Mouse (Mus musculus): Measurements from ENCODE around the gene Emc3.

Gene Emc3

DNA sequence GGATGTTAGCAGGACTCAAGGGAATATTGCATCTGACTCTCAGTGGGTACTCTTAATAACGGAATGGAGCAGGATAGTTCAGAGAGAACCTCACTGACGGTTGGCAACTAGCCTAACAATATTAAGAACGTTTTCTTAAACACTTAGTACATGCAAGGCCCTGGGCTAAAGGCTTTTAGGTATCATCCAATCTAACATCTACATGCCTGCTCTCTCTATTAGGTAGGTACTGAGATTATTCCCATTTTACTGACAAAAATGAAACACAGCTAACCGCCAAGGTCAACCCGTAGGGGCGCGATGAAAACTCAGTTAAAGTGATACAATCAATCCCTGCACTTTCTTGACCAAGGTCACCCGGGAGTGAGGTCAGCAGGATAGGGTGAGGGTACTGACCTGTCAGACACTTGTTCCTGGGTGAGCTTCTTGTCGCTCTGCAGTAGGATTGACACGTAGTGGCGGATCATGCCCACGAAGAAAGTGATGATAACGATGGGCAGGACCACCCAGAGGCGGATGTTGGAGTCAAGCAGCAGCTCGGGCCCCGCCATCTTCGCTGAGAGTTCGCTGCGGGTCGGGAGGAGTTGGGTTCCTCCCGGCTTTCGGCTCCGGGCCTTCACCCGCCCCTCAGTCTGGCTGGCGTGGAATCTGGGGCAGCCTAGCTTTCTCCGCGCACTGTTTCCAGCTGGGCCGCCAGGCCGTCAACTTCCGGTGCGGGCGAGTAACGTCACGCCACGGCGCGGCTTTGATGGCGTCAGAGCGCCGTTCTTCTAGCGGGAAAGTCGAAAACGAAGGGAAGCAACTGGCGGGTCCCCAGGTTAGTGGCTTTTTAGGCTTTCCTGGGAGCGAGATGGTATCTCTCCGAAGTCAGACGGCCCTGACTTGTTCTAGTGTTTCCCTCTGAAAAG is at the start of gene Emc3, which contains the start of gene Fancd2:
TSS of gene Emc3 (minus strand) at position 721 of the 908 bp plus-strand sequence.
TSS of gene Fancd2 (plus strand) at position 751 of the 908 bp plus-strand sequence.
- peak; percentile 93 for DNase-seq

DNA sequence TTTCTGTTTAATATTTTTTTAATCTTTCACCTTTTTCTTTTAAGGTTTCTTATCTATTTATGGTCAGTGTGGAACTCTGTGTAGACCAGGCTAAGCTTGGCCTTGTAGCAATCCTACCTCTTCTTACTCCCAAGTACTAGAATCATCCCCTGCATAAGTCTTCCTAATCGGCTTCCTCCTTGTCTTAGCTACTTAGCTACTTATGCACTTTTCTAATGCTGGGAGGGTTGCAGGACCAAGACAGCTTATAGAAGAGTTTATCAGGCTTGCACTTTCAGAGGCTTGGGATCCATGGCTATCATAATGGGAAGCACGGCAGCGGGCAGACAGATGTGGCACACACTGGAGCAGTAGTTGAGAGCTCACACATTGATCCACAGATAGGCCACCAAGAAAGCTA is 47.9 kb upstream of the Emc3 start:
- DNase-seq = no peak

DNA sequence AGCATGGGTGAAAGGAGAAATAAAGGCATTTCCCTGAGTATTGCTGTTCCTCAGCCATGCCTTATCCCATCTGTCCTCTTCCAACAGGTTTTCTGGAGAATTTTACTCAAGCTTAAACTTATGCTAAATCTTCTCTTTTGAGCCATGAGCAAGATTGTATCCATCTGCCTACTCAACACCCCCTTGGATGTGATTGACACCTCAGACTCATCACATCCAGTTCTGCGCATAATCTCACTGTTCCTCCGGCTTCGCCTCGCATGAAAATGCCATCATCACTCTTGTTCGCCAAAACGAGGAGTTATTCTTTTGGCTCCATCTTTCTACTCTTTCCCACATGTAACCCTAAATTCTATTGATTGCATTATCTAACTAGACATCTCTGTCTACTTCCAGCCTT is 44.6 kb upstream of the Emc3 start:
- no peak for DNase-seq

DNA sequence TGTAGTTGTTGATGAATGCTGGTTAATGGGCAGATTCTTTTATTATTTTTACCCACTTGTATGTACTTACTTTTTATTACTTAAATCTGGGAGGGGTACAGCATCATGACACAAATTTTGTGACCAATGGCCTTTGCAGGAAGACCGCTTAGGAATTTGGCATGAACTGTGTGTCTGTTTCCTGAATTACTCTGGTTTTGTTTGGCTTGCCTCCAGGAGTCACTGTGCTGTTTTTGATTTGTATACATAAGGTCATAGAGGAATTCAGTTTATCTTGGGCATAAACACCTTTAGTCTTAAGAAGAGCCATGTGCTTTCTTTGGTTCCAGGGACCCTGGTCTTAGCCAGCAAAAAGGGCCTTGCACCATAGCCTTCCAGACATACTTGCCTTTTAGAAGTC is 33.1 kb upstream of the Emc3 start:
- DNase-seq = no peak

DNA sequence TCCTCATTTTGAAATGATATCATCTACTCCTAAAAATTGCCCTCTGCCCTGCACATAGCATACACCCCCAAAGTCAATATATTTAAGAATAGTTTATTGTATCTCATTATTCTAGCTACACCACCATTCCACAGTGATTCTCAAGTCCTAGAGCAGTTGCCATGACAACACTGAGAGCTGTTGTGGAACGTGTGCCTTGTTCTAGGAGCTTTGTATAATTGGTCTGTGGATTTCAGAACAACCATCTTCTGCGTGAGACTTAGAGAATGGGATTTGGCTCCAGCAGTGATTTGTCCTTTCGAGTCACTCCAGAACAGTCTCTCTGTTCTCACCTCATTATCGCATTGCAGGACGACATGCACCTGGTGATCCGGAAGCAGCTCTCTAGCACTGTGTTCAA is 28.3 kb upstream of the Emc3 start:
- no peak for DNase-seq

DNA sequence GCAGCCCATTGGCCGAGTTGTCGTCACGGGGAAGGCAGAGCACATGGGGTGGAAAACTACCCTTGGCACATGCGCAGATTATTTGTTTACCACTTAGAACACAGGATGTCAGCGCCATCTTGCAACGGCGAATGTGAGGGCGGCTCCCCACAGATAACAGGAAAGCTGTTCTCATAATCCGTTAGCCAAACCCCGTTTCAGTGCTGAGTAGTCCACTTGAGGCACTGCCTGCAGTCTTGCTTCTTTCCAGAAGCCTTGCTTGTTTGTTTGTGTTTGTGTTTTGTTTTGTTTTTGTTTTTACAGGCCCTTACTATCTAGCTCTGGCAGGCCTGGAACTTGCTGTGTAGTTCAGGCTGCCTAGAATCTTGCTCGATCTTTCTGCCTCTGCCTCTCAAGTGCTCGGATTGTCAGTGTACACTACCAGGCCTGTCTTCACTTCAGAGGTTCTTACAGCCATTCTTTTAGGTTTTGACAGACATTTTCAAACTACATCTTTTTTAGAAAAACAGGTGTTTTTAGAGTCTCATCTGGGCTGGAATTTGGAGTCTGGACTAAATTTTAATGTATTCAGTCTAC is 12.5 kb upstream of the Emc3 start:
- no peak for DNase-seq

DNA sequence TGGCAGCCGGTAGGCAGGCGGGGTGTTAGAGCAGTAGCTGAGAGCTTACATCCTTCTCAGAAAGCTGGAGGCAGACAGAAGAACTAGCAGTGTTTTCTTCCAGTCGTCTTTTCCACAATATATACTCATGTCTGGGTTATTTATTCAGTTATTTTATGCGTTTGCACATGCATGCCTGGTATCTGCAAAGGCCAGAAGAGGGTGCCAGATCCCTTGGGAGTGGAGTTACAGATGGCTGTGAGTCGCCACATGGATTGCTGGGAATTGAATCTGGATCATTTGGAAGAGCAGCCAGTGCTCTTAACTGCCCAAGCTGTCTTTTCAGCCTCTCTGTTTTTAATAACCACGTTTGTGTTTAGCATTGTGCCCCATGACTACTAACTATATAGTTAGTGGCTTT is 10.2 kb upstream of the Emc3 start:
- no peak for DNase-seq

DNA sequence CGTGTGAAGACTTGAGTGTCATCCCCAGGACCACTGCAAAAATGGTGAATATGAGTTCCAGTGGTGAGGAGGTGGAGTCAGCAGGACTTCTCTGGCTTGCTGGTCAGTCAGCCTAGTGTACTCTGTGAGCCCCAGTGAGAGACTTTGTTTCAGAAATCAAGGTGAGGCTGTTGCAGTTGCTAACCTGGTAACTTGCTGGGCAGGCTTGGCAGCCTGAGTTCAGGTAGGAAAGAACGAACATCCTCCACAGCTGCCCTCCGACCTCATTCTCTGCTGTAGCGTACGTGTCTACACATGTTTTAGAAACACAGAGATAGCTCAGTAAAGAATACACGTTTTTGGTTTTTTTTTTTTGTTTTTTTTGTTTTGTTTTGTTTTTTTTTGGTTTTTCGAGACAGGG is 3.4 kb upstream of the Emc3 start:
- DNase-seq = no peak

DNA sequence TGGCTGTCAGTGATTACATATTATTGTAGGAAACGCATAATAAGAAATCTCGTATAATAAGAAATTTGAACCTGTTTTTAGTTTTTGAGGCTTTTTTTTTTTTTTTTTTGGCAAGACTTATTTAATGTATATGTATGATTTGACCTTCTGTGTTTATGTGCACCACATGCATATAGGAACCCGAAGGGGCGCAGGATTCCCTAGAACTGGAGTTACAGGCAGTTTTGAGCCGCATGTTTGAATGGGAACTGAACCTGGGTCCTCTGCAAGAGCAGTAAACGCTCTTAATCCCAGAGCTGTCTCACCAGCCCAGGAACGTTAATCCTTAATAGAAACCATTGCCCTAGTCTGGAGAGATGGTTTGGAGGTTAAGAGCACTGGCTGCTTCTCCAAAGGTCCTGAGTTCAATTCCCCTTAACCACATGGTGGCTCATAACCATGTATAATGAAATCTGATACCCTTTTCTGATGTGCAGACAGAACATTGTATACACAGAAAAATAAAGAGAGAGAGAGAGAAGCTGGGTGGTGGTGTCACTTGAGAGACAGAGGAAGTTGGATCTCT is 470 bp upstream of the Emc3 start:
- DNase-seq = peak; percentile 14

DNA sequence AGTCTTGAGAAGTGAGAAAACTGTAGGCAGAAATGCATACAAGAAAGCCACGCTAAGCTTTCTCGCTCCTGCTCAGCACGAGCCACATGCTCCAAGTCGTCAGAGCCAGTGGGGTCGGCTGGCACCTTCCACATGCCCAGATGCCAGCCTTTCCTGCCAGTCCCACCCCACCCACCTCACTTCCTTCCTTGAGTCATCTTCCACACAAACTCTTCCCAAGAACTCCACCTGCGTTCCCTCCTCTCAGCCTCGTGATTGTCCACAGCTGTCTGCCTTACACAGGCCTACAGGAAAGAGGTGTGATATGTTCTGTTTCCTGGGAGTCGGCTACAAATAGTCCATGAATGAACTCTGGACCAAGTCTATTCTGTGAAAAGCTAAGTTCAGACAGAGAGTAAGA is 8.0 kb downstream of the Emc3 start:
- no peak for DNase-seq

DNA sequence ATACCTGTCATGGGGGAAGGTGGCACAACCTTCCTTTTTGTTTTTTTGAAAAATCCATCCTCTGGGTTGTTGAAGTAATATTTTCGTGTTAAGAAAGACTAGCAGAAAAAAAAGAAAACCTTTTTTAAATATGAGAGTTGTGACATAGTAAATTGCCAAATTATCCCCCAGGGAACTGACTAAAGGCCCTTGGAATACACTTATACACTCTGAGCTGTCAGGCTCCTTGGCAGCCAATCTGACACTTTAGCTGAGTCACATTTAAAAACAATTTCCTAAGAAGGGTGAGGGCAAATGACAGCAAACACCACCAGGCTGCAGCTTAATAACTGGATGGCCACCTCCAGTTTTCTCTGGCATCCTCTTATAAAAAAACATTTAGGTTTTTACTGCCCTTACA is 9.1 kb downstream of the Emc3 start:
- DNase-seq = no peak

DNA sequence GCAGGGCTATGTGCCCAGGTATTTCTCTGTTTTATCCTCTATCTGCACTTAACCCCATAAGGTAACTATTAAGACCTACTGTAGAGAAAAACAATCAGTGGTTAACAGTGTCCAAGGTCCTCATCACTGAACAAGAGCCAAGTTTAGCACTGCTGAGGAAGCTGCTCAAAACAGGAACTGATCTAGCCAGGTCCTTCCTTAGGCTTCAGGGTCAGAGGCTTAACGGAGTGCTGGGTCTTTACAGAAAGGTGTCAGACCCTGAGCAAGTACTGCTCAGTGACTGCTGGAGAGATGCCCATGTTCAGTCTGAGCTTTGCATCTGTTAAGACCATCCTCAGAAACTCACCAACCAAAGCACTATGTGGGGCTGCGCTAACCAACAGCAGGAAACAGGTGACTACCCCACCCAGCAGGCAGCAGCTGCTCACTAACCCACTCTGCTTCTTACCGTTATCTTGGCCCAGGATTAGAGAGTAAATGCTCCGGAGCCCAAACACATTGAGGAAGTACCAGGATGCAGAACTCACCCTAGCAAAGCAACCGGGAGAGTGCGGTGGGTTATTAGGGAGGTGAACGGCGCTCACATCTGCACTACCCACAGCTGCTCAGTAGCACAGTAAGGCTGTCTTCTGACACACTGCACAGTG is 13.9 kb downstream of the Emc3 start:
- no peak for DNase-seq

DNA sequence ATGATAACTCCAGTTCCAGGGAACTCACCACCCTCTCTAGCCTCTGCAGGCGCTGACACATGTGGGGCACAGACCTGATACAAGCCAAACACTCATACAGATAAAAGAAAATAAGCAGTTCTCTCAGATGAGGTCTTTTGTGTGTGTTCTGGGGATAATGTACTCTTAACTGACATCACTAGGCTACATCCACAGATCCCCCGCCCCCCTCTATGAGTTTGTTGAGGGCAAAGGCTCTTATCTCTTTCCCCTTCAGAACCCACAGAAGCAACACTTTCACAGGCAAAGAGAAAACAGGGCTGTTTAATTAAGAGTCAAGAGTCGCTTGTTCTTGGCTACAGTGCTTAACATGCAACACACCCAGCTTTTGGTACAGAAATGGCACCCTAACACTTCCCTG is 16.9 kb downstream of the Emc3 start:
- DNase-seq = no peak

DNA sequence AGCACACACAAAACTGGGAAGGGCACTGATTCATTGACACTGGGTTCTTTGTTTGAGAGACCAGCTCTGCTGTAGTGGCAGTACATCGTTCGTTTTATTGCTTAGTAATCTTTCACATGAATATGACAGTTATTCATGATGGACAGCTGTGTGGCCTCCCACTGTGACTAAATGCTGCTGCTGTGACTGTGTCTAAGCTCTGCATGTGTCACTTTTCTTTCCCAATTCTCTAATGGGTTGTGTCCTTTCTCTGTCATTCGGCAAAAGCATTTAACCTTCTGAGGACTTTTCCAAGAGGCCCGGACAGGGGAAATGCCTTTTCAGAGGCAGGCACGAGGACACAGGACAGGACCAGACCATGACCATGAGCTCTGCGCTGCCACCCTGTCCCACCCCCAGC is 17.5 kb downstream of the Emc3 start:
- no peak for DNase-seq

DNA sequence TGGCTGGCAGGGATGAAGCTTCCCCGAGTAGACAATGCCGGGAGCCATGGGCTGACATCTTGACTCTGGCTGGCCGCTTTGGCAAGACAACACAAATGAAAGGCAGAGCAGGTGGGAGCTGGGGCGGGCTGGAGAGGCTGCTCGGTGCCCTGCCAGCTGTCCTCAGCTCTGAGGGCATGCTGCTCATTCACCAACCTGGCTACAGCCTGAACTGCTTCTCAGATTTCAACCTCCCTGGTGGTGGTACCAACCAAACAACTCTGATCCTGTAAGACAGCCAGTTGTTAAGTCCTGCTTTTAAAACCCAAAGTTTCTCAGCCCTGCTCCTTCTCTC is 22.5 kb downstream of the Emc3 start:
- DNase-seq = no peak

DNA sequence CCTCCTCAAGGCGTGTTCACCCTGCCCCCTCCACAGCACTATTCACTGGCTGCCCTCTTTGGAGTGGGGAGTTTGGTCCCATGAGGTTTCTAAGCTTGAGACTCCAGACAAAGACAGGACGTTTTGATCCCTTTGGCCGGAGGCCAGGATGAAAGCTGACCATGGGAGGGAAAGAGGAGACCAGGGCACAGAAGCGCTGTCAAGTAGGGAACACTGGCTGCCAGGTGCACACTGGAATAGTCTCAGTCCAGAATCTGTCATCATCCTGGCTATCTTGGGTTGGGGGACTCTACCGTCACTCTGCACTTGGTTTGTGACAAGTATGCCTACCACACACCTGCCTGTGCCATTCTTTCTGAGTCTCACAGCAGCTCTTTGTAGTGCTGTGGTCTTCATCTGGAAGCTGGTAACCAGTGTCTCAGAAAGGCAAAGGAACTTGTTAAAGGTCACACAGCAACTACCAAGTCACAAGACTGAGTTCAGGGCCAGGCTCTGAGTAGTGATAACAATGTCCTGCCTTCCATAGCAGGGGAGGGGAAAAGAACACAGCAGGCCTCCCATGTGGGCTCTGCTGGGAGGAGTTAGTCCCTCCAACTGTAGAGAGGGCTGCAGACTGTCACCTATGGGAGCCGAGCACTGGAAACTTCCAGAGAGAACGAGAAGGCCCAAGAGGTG is 23.0 kb downstream of the Emc3 start:
- DNase-seq = no peak

DNA sequence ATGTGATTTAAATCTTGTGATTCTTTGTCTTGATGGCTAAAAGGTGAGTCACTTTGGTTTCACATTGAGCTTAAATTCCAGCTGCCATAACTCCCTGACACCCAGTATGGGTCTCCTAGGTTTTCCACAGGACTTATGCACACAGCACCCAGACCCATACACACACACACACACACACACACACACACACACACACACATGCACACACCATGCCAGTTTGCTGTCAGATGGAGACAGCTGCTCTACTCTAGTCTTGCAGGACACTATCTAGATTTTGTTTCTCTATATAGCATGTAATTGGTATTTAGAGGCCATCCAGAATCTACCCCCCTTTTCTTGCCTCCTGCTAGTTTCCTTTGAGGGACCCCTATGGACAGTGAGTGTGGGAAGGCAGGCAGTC is 24.3 kb downstream of the Emc3 start:
- no peak for DNase-seq

DNA sequence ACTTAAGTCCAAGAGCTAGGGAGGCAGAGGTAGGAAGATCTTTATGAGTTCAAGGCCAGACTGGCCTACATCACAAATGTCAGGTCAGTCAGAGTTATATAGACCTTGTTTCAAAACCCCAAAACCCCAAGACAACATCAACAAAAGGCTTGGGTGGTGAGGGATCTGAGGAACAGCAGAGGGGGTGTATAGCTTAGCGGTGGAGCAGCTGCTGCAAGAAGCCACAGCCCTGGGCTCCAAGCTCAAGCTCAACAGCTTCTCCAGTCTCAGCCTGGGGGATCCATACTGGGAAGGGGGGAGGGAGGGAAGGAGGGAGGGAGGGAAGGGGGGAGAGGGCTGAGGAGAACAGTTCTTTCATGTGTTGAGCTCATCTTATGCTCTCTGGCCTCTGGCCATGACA is 25.8 kb downstream of the Emc3 start:
- DNase-seq = no peak

DNA sequence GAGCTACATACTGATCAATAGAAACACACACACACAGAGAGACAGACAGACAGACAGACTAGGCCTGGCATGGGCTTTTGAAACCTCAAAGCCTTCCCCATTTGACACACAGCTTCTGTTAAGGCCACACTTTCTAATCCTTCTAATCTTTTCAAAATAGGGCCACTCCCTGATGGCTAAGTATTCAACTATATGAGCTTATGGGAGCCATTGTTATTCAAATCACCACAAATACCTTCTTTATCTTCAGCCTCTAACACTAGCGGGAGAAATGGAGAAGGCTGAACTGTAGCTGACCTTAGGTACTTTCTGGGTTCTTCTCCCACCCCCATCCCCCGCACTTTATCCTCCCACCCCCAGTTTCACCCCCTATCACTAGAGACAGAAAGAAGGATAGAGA is 28.7 kb downstream of the Emc3 start:
- no peak for DNase-seq

DNA sequence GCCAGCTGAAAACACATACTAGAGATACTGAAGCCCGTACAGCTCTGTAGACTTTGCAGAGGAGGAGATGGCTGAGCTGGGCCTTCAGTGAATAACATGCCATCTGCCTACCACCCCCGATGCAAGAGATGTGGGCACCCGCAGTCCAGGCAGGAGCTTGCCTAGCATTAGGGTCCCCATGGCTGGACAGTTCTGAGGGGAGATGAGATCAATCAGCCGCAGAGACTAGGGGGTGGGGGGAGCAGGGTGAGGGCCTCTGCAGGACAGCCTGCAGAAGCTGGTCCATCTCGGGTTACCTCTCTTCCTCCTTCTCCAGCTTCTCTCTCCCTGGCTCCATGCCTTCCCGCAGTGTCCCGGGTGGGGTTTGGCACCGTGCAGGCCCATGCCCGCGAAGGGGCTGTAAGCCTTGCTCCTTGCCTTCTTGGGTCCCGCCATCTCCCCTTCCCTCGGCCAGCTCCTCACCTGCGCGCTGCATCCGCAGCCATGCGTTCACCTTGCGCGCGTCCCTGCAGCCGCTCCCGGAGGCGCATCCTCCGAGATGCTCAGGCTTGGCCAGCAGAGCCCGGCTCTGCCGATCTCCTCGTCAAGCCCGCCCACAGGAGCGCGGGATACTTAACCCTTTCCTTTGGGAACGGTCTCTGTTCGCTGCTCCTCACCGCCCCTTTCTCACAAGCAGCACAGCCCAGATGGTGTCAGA is 29.9 kb downstream of the Emc3 start, which contains the start of gene Prrt3:
TSS of gene Prrt3 (minus strand) at position 544 of the 697 bp plus-strand sequence.
- peak; percentile 78 for DNase-seq

DNA sequence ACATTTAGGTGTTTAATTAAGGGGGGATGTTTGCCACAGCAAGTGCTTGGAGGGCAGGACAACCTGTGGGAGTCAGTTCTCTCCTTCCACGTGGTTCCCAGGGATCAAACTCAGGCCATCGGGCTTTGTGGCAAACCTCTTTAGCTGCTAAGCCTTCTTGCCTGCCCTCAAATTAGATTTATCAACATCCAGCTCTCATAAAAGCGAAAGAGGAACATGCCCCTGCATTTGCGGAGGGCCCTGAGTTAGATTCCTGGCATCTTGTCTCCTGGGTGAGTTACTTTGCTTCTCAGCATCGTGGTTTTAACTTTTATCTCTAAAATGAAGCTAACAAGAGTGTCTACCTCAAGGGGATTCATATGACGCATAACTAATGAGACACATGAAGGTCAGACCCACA is 32.1 kb downstream of the Emc3 start:
- no peak for DNase-seq

DNA sequence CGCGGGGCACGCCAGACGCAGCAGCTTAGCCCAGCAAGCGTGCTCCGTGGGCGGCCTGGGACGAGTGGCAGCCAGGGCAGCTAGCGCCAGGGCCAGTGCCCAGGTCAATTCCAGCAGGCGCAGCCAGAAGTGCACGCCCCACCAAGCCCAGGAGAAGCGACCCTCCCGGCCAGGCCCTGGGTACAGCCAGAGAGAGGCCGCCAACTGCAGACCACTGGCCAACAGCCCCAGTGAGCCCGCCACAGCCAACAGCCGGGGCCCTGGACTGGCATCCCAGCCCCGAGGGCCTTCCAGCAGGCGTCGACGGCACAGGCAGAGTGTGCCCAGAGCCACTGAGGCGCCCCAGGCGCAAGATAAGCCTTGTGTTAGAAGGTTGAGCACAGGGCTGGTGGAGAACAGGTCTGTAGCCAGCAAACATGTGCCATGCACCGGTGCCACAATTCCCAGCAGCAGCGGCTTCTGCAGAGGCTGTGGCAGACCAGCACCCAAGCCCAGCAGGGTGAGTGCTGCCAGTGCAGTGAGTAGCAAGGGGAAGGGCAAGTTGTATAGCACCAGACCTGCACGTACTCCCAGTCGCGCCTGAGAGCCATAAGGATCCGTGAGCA is 36.3 kb downstream of the Emc3 start:
- no peak for DNase-seq
